Mouse (Mus musculus) ES-CJ7 (cell line): ENCODE results near the gene Ubl7.
"Not testable (repeated sequence)": the region's sequence is repeated elsewhere in the genome, so short reads cannot be mapped to it uniquely, and the experiment has no call there.

ENCODE experiments used
- DNase-seq: peaks from one replicate; pipeline ENCODE4 v3.0.0; 2011; ENCODE audit warnings: low read depth, low spot score

Ubl7 gene

DNA sequence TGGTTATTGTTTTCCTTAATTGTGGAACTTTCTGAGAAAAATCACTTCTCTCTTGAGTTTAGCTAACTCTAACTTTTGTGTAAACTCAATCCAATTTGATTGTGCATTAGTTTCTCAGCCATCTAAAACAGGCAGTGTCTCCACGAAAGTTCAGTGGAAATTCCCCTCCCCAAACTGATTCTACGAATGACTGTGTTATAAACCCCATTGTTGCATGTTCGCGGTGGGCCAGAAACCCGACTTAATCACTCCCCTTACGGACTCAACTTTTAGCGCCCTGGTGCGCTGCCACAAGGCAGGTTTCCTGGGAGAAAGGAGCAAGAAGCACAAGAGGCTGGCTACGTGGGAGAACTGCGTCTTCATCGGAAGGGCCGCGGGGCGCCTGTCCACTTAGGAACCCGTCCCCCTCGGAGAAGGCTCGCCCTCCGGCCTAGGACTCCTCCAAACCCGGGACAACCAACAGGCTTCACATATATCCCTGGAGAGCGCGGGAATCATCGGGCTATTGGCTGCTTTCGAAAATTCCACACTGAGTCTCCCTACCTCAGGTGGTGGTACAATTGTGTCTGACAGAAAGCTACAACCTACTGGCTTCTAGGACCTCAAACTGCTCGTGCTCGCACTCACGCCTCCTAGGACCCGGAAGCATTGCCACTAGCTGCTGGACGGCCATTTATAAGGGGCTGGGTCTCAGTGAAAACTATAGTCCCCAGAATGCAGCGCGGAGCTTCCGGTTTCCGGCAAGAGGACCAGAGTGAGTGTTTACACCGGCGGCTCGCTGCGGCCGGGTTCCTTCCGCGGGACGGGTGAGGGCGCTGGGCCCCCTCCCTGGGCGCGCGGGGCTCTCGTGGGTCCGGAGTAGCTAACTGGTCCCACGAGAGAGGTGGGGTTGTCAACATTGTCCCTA is at the start of gene Ubl7:
Gene Ubl7 (plus strand): TSS at position 726 of the 907 bp plus-strand sequence.
- peak; percentile 94 for DNase-seq

DNA sequence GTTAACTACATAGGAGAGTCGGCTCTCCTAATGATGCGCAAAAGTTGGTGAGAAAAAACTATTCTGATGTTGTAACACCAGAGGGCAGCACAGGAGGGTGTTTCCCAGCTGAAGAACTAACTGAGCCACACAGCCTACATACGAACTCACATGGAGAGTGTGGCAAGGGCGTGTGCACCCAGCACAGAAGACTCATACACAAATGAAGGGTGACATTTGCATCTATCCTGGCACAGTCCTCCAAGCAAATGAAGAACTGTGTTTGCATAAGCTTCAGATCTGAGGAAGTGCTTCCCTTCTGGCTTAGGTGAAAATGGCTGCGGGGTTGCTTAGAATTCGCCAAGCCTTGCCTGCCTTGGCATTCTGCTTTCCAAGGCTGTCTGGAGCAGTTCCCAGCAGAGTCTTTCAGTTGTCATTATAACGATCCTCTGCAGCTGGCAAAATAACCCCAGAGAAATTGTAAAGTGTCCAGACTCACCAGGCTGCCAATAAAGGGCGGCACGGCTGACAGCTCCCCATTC is 48.8 kb upstream of the Ubl7 start:
- DNase-seq = peak; percentile 75

DNA sequence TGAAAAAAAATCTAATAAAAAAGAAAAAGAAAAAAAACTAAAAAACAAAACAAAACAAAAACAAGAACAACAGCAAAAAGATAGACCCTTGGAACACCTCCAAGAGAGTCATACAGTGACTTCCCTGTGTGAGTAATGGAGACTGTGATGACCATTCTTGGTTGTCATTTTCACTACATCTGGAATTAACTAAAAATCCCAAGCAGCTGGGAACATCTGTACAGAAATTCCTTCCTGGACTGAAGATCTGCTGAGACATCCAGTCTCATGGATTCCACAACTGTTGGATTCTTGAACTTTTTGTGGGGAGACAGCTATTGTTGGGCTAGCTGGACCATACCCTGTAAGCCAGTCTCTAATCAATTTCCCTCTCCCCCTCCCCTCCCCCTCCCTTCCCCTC is 46.4 kb upstream of the Ubl7 start:
- no peak for DNase-seq

DNA sequence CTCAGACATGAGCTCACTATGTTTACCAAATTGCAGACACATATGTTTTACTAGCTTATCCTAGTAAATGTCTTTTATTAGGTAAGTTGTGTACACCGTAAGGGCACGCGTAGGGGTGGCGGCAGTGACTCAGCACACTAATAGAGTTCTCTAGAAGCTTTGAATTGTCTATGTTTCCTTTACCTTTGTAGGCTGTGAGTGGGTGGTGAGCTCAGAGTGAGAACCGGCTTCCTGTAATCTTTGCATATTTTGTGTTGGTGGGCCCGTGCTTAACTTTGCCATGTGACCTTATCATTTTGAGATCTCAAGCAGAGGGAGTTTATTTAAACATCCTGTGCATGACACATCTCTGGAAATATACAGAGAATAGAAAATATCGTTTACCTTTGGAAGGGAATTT is 44.2 kb upstream of the Ubl7 start:
- no peak for DNase-seq

- DNase-seq = no peak
Observed at GRCm38 (mm10) chr9:57867236-57867635, 43.5 kb upstream of the Ubl7 start.

GRCm38 (mm10) chr9:57867880-57868279 is 42.9 kb upstream of the Ubl7 start:
- DNase-seq = no peak

DNA sequence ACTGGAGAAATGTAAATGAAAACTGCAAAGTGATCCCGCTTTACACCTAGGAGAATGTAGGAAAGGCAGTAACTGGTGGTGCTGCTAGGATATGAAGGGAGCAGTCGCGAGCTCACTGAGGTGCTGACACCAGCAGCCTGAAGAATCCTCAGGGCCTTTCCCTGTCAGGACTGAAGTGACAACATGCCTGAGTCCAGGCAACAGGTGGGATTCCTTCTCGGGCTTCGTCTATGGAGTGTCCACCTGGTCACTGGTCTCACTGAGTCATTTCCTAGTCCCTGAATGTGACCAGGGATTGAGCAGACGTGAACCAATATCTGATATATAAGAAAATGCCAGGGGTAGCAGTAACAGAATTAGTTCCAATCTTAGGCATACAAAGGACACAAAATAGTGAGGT is 42.0 kb upstream of the Ubl7 start:
- no peak for DNase-seq

GRCm38 (mm10) chr9:57870273-57870816 is 40.4 kb upstream of the Ubl7 start:
- no peak for DNase-seq

DNA sequence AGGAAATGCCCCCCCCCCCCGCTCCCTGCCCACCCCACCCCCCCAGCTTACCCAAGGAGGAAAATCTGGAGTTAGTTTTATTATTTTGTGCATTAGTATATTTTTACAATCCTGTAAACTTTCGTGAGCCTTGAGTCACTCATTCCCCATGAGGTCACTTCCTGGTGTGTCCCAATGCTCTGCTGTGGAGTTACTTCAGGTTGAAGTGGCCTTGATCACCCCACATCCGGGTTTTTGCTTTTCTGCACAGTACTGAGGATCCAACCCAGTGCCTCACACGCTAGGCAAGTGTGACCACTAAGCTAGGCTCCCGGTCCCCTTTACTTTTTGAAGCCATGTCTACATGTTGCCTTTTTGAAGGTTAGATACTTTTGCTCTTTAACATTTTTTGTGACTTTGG is 36.6 kb upstream of the Ubl7 start:
- DNase-seq = no peak

GRCm38 (mm10) chr9:57874994-57875393 is 35.8 kb upstream of the Ubl7 start:
- no peak for DNase-seq

- DNase-seq = no peak
Observed at GRCm38 (mm10) chr9:57879213-57879612, 31.6 kb upstream of the Ubl7 start.

DNA sequence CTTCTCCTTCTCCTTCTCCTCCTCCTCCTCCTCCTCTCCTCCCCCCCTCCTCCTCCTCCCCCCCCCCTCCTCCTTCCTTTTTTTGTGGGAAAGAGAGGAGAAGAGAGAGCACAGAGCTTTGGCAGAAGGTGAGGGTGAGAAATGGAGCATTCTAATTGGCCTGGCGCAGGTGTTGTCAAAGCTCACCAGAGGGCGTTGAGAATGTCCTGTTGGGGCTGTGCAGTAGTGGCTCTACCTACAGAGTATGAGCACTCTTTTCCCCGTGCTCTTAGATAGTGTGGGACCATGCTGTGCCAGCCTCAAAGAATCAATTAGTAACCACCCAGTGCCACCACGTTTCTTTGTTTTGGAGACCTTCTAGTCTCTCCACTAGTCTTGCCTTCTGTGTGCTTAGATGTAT is 30.5 kb upstream of the Ubl7 start:
- no peak for DNase-seq

GRCm38 (mm10) chr9:57881781-57882180 is 29.0 kb upstream of the Ubl7 start:
- DNase-seq = not testable (repeated sequence)

GRCm38 (mm10) chr9:57883413-57883812 is 27.4 kb upstream of the Ubl7 start:
- peak; percentile 38 for DNase-seq

GRCm38 (mm10) chr9:57888119-57888518 is 22.7 kb upstream of the Ubl7 start:
- no peak for DNase-seq

DNA sequence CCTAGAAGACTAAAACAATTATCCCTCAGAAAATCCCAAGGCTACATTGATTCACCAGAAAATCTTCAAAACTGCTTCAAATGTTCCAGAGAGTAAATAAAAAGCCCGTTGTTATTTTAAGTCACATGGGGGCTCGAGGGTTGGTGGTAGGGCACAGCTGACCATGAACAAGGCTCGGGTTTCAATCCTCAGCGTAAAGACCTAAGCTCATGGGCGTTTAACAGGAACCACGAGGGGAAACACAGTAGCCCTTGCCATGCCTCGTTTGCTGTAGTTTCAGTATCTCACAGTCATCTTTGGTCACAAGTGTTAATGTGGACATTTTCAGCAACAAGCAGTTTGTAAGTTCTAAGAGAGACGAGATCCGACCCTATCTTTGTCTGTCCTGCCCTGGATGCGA is 10.3 kb upstream of the Ubl7 start:
- no peak for DNase-seq

GRCm38 (mm10) chr9:57901197-57901596 is 9.6 kb upstream of the Ubl7 start:
- peak; percentile 62 for DNase-seq

GRCm38 (mm10) chr9:57901601-57902000 is 9.2 kb upstream of the Ubl7 start:
- no peak for DNase-seq

- peak; percentile 85 for DNase-seq
Observed at GRCm38 (mm10) chr9:57902132-57902531, 8.6 kb upstream of the Ubl7 start.

DNA sequence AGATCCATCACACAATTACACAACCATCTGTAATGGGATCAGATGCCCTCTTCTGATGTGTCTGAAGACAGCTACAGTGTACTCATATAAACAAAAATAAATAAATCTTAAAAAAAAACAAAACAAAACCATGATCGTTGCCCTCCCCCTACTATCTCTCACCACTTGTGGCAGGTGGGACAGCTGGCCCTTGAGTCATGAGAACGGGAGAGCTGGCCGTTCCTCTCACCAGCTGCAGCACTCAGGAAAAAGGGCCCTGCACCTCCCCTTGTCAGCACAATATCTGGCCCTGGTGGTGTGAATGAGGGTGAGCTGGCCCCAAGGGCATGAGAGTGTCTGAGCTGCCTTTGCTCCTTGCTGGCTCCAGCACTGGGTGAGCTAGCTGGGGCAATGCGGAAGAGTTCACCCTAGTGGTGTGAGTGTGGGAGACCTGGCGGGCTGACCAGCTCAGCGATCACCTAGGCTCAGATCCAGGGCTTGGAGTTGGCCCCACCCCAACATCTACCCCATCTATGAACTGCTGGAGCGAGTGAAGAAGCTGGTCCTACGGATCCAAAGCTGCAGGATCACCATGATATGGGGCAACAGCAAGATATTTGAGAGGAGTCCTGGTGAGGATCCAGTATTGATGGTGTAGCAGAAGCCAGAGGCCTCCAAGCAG is 7.1 kb upstream of the Ubl7 start:
- no peak for DNase-seq

DNA sequence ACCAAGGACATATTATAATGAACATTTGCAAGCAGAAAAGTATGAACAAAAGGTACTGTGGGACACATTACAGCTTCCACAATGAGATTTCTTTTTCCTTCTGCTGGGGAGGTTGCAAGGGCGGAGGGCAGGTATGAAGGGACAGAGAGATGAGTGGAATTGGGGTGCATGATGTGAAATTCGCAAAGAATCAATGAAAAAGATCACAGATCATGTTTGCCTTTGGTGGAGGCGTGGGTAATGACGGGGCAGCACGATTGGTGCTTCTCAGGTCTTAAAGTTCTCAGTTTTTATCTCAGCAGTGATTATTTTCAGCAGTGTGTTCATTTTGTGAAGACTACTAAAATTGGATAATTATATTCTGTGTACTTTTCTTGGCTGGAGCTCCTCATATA is 6.5 kb upstream of the Ubl7 start:
- DNase-seq = no peak

- no peak for DNase-seq
Observed at GRCm38 (mm10) chr9:57907206-57907605, 3.6 kb upstream of the Ubl7 start.

DNA sequence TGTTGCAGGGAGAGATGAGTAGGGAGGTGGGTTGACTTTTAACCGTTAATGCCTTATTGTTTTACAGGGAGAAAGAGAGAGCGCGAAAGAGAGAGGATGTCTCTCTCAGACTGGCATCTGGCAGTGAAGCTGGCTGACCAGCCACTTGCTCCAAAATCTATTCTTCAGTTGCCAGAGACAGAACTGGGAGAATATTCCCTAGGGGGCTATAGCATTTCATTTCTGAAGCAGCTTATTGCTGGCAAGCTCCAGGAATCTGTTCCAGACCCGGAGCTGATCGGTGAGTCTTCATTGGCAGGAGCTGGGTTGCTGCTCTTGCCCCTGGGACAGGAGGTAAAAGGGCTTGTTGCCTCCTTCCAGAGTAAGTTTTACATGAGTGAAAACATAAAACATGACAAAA is 1.8 kb downstream of the Ubl7 start:
- DNase-seq = no peak
